Mouse (Mus musculus): Measurements from ENCODE around the gene Gm7137.
"Not testable (repeated sequence)": the region's sequence is repeated elsewhere in the genome, so short reads cannot be mapped to it uniquely, and the experiment has no call there.

The Gm7137 gene

DNA sequence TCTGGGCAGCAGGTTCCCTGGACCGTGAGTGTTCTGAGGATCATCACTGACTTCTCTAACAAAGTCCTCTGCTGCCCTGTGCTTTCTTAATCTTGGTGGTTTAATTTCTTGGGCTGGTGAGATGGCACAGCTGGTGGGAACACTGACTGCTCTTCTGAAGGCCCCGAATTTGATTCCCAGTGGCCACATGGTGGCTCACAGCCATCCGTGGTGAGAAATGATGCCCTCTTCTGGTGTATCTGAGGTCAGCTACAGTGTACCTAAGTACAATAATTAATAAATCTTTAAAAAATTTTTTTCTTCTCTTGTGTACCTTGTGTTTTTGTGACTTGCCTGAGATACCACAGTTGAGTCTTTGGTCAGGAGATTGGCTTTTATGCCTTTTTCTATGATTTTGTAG lies 35.7 kb downstream of the Gm7137 start:
- not testable (repeated sequence) for DNase-seq (ENCODE audit: low read depth, low spot score)

DNA sequence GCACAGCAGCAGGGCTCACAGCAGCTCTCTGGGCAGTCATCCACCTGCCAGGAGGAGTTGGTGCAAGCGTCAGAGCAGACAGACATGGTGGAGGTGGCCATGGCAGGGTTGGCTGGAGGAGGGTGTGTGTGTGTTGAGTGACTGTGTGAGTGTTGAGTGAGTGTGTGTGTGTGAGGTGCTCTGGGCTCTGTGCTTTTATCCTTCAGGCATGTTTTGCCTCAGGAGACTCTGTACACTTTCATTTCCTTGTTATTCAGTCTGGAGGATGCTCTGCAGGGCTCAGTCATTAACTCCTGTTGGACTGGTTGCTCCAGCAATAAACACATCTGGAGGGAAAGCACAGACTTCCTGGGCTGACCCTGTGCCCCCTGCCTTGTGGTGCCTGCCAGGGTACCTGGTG lies 36.7 kb downstream of the Gm7137 start, which contains the start of gene Gm9736:
Gene Gm9736, minus strand, starts transcription at position 101 of the 400 bp plus-strand sequence.
- not testable (repeated sequence) for DNase-seq (ENCODE audit: low read depth, low spot score)

DNA sequence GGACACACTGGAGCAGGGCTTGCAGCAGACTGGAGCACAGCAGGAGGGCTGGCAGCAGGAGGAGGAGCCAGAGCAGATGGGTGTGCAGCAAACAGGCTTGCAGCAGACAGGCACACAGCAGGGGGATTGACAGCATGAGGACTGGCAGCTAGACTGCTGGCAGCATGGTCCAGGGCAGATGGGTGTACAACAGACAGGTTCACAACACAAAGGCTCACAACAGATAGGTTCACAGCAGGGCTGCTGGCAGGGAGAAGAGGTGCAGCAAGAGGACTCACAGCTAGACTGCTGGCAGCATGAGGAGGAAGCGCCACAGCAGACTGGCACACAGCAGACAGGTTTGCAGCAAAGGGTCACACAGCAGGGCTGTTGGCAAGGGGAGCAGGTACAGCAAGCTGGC lies 37.3 kb downstream of the Gm7137 start:
- DNase-seq (ENCODE audit: low read depth, low spot score) = not testable (repeated sequence)

DNA sequence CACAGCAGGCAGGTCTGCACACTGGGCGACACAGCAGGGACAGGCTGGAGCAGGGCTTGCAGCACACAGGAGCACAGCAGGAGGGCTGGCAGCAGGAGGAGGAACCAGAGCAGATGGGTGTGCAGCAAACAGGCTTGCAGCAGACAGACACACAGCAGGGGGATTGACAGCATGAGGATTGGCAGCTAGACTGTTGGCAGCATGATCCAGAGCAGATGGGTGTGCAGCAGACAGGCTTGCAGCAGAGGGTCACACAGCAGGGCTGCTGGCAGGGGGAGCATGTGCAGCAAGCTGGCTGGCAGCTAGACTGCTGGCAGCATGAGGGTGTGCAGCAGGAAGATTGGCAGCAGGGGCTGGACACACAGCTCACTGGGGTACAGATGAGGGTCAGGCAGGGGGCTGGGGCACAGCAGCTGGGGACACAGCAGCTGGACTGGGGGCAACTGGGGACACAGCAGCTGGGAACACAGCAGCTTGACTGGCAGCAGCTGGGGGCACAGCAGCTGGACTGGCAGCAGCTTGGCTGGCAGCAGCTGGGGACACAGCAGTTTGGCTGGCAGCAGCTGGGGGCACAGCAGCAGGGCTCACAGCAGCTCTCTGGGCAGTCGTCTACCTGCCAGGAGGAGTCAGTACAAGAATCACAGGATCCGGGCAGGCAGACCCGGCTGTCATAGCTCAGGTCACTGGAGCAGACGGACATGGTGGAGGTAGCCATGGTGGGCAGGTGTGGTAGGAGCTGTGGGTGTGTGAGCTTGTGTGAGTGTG lies 45.9 kb downstream of the Gm7137 start, which contains the start of gene Gm18596:
Gene Gm18596, minus strand, starts transcription at position 715 of the 765 bp plus-strand sequence.
- not testable (repeated sequence) for DNase-seq (ENCODE audit: low read depth, low spot score)

DNA sequence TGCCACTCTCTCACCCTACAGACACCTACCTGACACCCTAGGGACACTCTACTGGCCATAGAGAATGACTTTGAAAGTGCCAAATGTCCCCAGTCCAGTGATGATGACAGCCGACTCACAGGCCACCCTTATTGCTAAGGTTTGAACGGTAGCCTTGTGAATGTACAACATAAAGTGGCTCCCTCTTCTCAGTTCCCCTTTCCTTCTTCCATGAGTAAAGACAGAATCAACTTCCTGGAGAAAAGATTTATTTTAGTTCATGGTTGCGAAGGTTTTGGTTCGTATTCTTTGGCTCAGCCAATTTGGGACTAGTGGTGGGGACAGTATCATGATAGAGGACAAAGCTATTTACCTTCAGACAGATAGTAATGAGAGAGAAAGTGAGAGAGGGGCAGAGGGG lies 49.1 kb downstream of the Gm7137 start:
- DNase-seq (ENCODE audit: low read depth, low spot score) = no peak
